Mouse (Mus musculus) lung, postnatal 4 days (tissue): Measurements from ENCODE around the gene Ifi203.
"Not testable (repeated sequence)": the region's sequence is repeated elsewhere in the genome, so short reads cannot be mapped to it uniquely, and the experiment has no call there.

Experiments
- DNase-seq, 2 experiments: peaks; one replicate each; pipeline ENCODE4 v3.0.0; 2021

The Ifi203 gene

DNA sequence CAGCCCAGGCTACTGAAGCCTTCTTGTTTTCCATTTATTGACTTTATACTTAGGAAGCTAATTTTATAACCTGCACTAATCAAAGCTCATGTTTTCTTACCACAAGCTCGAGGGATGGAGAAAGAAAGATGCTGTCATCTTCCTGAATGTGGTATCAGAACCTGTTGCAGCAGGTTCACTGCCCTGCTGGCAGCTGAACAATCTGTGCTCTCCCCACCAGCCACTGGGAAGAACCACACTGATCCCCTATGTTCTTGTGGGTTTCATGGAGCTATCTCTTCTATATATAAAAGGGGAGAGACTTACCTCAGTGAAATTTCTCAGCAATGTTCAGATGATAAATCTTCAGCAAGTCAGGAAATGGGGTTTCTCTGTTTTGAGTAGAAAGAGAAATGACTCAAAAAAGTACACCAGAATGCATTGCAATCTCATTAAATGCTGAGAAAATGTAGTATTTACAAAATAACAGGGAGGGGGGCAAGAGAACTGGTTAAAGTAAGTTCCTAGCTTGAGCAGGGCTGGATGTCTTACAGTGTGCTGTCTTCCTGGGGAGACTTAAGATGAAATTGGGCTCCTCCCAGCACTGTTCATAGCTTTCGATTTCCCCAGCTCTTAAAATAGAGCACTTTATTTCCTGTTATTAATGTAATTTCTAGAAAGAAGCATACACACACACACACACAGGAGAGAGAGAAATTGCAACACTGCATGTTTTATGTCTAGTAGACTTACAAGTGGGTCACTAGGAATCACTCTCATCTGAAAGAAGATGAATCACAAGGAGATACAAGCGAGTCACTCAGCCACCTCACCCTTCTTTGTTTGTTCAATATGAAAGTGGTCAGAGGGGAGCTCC is at the start of gene Ifi203, which contains the start of gene Mndal:
Gene Ifi203 (minus strand): TSS at position 749 of the 856 bp plus-strand sequence.
Gene Mndal (minus strand): TSS at position 568 of the 856 bp plus-strand sequence.
- DNase-seq: not testable (repeated sequence)

DNA sequence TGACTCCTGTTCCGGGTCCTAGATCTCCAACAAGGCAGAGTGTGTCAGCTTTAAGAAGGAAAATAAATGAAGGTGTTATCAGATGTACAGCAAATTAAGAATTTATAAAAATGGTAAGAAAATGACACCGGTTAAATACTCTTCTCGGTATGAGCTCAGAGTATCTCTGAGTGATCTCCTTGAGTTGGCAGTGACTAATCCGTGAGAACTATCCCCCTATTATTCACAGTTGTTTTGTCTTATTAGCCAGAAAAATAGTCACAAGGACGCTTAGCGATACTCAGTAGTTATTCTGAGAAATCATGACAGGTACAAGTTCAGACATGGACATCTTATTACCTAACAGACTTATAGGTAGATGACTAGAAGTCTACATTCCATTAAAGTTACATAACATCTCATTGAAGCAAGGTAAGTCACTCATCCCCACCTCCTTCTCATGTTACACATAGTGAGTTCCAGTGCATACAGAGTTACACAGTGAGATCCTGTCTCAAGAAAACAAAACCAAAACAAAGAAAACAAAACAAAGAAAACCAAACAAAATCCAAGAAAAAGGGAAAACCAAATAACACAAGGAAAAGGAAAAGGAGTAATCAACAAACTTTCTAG is 40.3 kb upstream of the Ifi203 start, which contains the start of gene Ifi202b:
Gene Ifi202b (minus strand): TSS at position 51 of the 612 bp plus-strand sequence.
- DNase-seq: not testable (repeated sequence)

DNA sequence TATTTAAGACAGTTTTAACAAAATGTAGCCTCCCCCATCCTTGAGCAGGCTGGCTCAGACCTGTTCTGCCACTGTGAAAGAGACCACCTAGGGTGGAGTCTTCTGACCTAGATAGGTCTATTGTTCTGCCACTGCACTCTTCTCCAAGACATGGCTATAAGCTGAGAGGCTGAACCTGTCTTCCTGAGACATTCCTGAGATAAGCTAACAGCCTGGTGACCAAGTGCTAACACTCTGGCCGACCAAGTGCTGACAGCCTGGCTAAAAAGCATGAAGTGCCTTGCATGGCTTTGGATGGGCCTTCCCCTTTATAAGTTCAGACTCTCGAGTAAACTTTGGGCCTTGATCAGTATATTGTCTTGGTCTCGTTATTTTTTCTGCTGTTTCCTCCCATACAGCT is 38.6 kb upstream of the Ifi203 start:
- not testable (repeated sequence) for DNase-seq

DNA sequence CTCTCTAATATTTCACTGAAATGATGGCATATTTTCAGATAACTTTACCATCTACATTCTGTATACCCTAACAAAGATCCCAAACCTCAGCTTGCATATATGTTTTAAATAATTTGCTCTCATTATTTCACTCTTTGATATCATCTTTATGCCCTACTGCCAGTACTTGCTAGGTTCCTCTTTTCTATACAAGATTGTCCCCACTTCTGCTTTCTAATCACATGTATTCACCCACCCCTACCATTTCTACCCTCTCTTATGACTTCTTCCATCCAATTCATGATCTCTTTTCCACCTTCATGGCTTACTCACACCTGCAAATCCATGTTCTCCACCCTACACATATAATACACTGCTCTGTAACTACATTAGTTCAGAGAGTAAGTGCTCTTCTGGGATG is 35.1 kb upstream of the Ifi203 start:
- no peak for DNase-seq

GRCm38 (mm10) chr1:173973111-173973510 is 30.6 kb upstream of the Ifi203 start:
- DNase-seq: no peak

DNA sequence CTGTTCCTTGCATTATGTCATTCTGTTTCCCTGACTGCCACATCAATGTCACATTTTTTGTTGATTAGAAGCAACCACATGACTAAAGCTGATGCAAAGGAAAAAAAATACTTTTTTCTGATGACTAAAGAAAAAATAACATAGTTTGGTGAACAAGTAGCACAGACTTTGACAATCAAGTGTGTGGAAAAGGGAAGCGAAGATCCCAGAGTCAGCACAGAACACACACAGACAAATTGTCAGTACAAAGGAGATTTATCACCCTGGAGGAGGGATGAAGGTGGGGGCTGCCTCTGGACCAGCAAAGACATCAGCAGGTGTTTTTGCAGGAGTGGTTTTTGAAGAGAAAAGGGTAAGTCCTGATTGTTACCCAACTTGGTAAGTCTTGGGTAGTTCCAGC is 19.0 kb upstream of the Ifi203 start:
- not testable (repeated sequence) for DNase-seq

DNA sequence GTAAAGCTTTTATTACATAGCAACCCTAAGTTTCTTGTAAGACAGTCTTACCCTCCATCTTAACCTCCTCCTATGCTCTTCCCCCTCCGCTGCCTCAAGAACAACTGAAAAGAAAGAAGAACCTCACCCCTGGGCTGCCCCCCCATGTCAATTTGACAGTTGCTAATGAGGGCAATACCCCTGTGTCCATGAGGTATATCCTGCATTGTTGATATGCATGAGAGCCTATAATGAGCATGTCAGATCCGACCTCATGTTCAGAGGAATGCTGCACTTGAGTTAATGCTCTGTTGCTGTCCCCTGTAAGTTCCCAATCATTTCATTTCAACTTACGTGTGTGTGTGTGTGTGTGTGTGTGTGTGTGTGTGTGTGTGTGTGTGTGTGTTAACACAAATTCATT is 17.5 kb upstream of the Ifi203 start:
- DNase-seq: not testable (repeated sequence)

GRCm38 (mm10) chr1:173955839-173956527 is 13.5 kb upstream of the Ifi203 start:
- not testable (repeated sequence) for DNase-seq

DNA sequence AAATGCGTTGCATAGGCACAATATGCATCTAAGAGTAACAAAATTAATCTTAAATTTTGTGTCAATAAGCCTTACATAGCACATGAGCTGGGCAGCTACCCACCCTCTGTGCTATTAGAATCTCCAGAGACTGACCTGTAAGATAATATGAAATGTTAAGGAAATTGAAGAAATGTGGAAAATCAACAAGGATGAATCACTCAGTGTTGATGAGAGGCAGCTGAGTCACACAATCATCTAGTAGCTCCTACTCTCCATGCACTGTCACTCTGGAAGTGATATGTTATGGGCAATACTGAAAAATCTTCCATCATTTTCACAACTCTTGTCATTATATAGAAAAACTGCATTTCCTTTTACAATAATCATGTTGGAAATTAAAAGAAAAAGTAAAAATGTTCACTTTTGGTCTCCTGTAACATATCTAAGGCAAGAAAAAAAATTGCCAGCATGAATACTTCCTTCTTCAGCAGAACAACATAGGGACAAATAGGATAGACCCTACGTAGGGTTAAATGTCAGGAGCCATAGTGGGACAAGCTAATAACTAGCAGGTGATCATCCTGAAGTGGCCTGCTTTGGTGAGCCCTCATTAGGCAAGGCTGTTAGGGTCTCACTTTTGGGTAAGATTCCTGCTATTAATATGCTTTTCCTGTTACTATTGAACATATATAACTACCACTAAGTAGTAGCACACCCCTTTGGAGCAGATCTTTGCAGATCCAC is 12.8 kb upstream of the Ifi203 start:
- DNase-seq: no peak

DNA sequence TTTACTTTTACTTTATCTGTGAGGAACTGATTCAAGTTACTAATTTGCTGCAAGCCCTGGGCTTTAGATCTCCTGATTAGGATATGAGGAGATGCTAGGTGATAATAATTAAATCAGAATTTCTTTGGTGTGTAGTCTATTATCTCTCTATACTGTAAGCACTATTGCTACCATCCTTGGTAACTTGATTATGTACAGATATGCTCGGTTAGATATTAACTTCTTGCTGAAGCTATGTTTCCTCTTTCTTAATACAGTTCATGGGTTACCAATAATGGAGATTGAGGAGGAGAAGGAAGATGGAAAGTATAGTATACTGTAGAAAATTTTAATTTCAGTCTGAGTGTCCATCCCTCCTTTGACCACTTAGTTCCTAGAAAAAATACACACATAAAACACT is 11.1 kb upstream of the Ifi203 start:
- no peak for DNase-seq

DNA sequence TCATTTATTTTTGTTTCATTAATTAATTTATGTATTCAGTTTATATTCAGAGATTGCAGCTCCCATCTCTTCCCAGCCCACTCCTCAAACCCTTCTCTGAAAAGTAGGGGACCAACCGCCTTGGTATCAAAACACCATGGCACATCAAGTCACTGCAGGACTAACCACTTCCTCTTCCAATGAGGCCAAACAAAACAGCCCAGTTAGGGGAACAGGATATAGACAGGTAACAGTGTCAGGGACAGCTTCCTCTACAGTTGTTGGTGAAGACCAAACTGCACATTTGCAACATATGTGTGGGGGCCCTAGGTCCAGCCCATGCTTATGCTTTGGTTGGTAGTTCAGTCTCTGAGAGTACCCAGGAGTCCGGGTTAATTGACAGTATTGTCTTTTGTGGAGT is 6.6 kb upstream of the Ifi203 start:
- DNase-seq: not testable (repeated sequence)

GRCm38 (mm10) chr1:173942780-173943066 is 251 bp upstream of the Ifi203 start:
- DNase-seq: not testable (repeated sequence)

DNA sequence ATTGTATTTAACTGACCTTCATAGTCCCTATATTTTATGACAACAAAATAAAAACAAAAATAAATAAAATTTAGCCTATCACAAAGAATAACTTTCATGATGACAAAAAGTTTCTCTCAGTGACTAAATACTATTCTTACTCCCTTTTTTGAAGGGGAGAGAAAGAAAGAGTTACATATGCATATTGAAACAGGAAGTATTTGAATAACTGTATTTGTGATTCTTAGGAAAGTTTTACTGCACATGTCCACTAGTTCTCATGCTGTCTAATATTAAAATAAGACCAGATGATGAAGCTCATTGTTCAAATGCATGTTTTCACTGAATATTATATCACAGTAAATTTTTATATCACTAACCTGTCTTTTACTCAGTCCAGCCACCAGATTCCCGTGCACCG is 950 bp downstream of the Ifi203 start:
- DNase-seq: not testable (repeated sequence)

DNA sequence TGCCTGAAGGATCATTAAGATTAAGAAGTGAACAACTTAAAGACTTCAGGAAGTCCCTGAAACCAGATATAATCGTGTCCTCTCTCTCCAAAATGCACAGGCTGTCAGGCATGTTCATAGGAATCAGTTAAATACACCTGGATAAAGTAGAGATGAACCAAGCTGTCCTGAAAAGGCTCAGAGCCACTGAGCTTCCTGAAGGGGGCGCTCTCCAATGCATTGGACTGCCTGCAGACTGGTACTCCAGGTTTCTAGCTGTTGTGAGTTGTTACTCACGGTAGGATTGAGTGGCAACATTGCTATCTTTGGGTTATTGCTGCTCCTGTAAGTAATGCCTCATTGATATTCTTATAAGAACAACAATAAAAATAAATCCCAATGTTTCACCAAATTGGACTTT is 23.2 kb downstream of the Ifi203 start:
- DNase-seq: not testable (repeated sequence)

DNA sequence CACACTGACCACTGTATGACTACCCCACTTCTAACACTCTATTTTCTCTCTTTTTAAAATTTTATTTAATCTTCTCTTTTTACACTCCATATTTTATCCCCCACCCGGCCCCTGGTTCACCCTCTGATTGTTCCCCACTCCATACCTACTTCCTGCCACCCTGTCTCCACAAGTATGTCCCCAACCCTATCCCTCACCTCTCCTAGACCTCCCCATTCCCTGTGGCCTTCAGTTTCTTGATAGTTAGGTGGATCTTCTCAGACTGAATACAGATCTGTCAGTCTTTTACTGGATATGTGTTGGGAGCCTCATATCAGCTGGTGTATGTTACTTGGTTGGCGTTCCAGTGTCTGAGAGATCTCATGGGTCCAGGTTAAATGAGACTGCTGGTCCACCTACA is 27.9 kb downstream of the Ifi203 start:
- no peak for DNase-seq

DNA sequence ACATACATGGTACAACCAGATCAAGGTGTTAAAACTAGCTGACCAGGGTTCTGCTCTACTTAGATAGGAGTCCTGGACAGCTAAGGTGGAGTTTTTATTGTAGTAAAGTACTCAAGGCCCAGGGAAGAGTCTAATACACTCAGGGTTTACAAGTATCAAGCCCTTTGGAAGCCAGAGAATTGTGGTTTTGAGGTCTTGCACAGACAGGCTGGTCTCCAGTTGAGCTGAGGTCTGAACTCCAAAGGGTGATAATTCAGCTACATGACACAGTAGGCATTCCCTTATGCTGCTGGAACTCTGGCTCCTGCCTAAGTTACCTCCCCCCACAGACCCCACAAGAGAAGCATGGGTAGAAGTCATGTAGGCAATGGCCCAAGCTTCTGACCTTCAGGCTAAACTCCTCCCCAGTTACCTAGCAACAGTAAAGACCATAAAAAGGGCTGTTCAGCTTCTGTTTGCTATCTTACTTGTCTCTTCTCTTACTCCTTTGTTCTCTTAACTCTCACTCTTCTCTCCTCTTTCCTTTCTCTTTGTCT is 29.1 kb downstream of the Ifi203 start:
- DNase-seq: not testable (repeated sequence)

DNA sequence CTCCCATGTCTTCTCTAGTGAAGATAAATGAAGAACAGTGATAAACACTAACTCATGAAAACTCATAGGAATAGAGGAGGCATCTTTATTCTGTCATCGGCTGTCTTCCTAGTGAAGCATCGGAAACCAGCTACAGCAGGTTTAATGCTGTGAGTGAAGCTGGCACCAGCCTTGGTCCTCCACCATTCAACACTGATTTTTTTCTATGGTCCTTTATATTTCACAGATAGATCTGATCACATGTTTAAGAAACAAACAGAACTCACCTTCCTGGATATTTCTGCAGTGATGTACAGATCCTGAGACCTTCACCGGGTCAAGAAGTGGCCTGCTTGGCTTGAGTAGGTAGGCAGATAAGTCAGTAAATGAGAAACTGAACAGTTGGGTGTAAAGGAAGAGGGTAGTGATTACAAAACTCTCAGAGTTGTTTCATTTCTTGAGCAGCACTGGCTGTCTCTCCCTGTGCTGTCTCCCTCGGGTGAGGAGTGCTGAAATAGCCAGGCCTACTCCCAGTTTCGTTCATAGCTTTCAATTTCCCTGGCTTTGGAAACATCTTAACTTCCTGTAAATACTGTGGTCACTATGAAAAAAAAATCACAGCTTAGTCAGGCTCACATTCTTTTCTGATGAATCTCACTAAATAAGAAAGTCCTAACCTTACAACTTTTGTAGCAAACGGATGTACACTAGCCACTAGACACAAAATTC is 29.8 kb downstream of the Ifi203 start, which contains the start of gene Ifi211:
Gene Ifi211 (minus strand): TSS at position 499 of the 708 bp plus-strand sequence.
- not testable (repeated sequence) for DNase-seq

DNA sequence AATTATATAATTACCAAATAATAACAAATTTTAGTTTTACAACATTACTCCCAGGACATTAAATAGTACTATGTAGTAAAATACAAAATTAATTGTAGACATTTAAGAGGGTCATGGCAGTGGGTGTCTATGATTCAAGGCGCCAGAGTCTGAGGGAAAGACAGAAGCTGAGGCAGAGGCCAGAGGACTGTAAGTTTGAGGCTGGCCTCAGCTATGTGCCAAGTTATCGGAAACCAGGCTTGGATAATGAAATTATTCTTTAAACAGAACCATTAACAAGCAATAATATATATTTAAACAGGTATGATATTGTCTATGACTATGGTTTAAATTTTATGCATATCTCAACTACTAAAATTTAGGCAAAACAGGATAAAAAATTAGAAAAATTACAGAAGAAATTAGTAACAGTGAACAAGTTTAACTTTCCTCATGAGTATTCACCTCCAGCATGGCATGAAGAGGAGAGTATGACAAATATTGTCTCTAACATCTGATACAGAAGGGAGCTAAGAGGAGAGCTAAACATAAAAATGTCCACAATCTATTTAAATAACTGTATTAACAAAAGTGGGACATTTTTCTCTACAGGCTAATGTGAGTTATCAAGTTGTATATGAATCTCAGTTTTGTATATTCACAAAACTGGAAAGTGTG is 30.5 kb downstream of the Ifi203 start:
- DNase-seq: no peak

- not testable (repeated sequence) for DNase-seq
Measured at GRCm38 (mm10) chr1:173908390-173908789, 34.1 kb downstream of the Ifi203 start.

DNA sequence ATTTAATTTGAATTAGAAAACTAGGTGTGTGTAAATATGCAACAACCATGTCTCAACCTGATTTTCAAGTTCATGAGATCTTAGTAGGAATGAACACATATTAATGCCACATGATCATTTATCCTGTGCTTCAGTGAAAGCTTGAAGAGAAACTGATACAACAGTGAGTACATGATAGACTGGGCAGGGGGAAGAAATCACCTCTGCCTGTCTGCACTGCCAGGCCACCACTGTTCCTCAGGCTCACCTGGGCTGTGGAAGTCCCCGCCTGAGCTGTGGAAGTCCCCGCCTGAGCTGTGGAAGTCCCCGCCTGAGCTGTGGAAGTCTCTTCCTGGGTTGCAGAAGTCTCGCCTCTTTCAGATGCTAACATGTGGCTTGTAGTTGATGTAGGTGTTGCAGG is 36.6 kb downstream of the Ifi203 start:
- not testable (repeated sequence) for DNase-seq

DNA sequence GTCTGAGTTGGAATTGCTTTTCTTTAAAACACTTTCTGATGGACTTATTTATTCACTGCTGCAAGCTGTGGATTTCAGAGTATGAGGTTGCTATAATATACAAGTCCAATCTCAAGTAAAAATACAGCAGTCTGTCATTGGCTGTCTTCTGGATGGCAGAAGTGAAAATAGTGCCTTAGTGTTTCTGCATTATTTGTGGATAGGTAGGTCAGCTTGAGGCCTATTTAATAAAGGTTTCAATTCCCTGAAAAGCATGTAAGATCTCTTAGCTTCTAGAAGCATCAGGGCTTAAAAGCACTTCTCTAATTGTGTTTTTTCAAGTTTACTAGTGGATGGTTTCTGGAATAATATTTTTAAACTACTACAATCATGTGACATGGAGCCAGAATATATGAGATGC is 52.7 kb downstream of the Ifi203 start:
- not testable (repeated sequence) for DNase-seq
